Mouse (Mus musculus): ENCODE results near the gene Traf1. TPM values are rescaled to one million over a fixed set of nuclear protein-coding genes. Genes with fewer than 3 reads are reported as not detected.

Traf1 gene
- polyA plus RNA-seq, 1 experiment from 2014 or later: 0.76 TPM

GRCm38 (mm10) chr2:34954344-34954743 lies 7.2 kb downstream of the Traf1 start:
- Histone ChIP-seq H3K4me1 (ENCODE audit: control insufficient read depth, insufficient read depth, low read length) (no peaks in the 10 kb centered on the region), H3K9ac (ENCODE audit: low read length) (no peak overlapping the region), H3K27ac (ENCODE audit: low read depth, low read length) (no peak overlapping the region), H3K4me2 (ENCODE audit: low read length) (no peak overlapping the region), H3K4me3 (ENCODE audit: low read depth, low read length) (no peak overlapping the region), H3K9me3 (replicated peaks; ENCODE audit: control insufficient read depth, low read length) (no peaks in the 10 kb centered on the region), H3K27me3 (replicated peaks; ENCODE audit: control insufficient read depth, insufficient read depth, low read length) (no peaks in the 10 kb centered on the region), H3K36me3 (ENCODE audit: control insufficient read depth, insufficient read depth, low read length) (no peaks in the 10 kb centered on the region)
- no peak for ATAC-seq
- no peak for DNase-seq (ENCODE audit: low spot score)

GRCm38 (mm10) chr2:34953547-34954116 lies 7.9 kb downstream of the Traf1 start:
- H3K9ac ChIP-seq (ENCODE audit: low read length): no peak overlapping the region
- no peaks in the 10 kb centered on the region for H3K27me3 ChIP-seq (replicated peaks; ENCODE audit: control insufficient read depth, insufficient read depth, low read length)
- no peaks in the 10 kb centered on the region for H3K4me1 ChIP-seq (ENCODE audit: control insufficient read depth, insufficient read depth, low read length)
- H3K4me3 ChIP-seq (ENCODE audit: low read depth, low read length): no peak overlapping the region
- no peak overlapping the region for H3K27ac ChIP-seq (ENCODE audit: low read depth, low read length)
- DNase-seq (ENCODE audit: low spot score): no peak
- H3K36me3 ChIP-seq (ENCODE audit: control insufficient read depth, insufficient read depth, low read length): no peaks in the 10 kb centered on the region
- no peak for ATAC-seq
- 75% methylated on average over 2 of the region's 2 CpGs for WGBS
- H3K4me2 ChIP-seq (ENCODE audit: low read length): no peak overlapping the region
- no peaks in the 10 kb centered on the region for H3K9me3 ChIP-seq (replicated peaks; ENCODE audit: control insufficient read depth, low read length)

GRCm38 (mm10) chr2:34953018-34953417 lies 8.6 kb downstream of the Traf1 start:
- 61% methylated on average over 4 of the region's 4 CpGs for WGBS
- Histone ChIP-seq H3K4me1 (ENCODE audit: control insufficient read depth, insufficient read depth, low read length) (no peaks in the 10 kb centered on the region), H3K4me3 (ENCODE audit: low read depth, low read length) (no peak overlapping the region), H3K4me2 (ENCODE audit: low read length) (no peak overlapping the region), H3K27me3 (replicated peaks; ENCODE audit: control insufficient read depth, insufficient read depth, low read length) (no peaks in the 10 kb centered on the region), H3K36me3 (ENCODE audit: control insufficient read depth, insufficient read depth, low read length) (no peaks in the 10 kb centered on the region), H3K27ac (ENCODE audit: low read depth, low read length) (no peak overlapping the region), H3K9ac (ENCODE audit: low read length) (no peak overlapping the region), H3K9me3 (replicated peaks; ENCODE audit: control insufficient read depth, low read length) (no peaks in the 10 kb centered on the region)
- no peak for DNase-seq (ENCODE audit: low spot score)
- ATAC-seq: no peak

- Histone ChIP-seq H3K4me3 (ENCODE audit: low read depth, low read length) (no peak overlapping the region), H3K36me3 (ENCODE audit: control insufficient read depth, insufficient read depth, low read length) (no peaks in the 10 kb centered on the region), H3K9ac (ENCODE audit: low read length) (no peak overlapping the region), H3K27ac (ENCODE audit: low read depth, low read length) (no peak overlapping the region), H3K27me3 (replicated peaks; ENCODE audit: control insufficient read depth, insufficient read depth, low read length) (no peaks in the 10 kb centered on the region), H3K4me2 (ENCODE audit: low read length) (no peak overlapping the region), H3K4me1 (ENCODE audit: control insufficient read depth, insufficient read depth, low read length) (no peaks in the 10 kb centered on the region), H3K9me3 (replicated peaks; ENCODE audit: control insufficient read depth, low read length) (no peaks in the 10 kb centered on the region)
- ATAC-seq (no peak), DNase-seq (ENCODE audit: low spot score) (no peak)
These were observed 10.1 kb downstream of the Traf1 start for GRCm38 (mm10) chr2:34951469-34951868.

- Histone ChIP-seq H3K36me3 (ENCODE audit: control insufficient read depth, insufficient read depth, low read length) (no peaks in the 10 kb centered on the region), H3K9me3 (replicated peaks; ENCODE audit: control insufficient read depth, low read length) (no peaks in the 10 kb centered on the region), H3K27ac (ENCODE audit: low read depth, low read length) (no peak overlapping the region), H3K4me3 (ENCODE audit: low read depth, low read length) (no peak overlapping the region), H3K4me1 (ENCODE audit: control insufficient read depth, insufficient read depth, low read length) (no peaks in the 10 kb centered on the region), H3K4me2 (ENCODE audit: low read length) (no peak overlapping the region), H3K27me3 (replicated peaks; ENCODE audit: control insufficient read depth, insufficient read depth, low read length) (no peaks in the 10 kb centered on the region), H3K9ac (ENCODE audit: low read length) (no peak overlapping the region)
- DNase-seq (ENCODE audit: low spot score) (no peak), ATAC-seq (no peak)
- WGBS: 14% methylated on average over 2 of the region's 2 CpGs
These were observed 12.9 kb downstream of the Traf1 start for GRCm38 (mm10) chr2:34948622-34949021.

- H3K9me3 ChIP-seq (replicated peaks; ENCODE audit: control insufficient read depth, low read length): no peaks in the 10 kb centered on the region
- no peaks in the 10 kb centered on the region for H3K27me3 ChIP-seq (replicated peaks; ENCODE audit: control insufficient read depth, insufficient read depth, low read length)
- H3K36me3 ChIP-seq (ENCODE audit: control insufficient read depth, insufficient read depth, low read length): no peaks in the 10 kb centered on the region
- no peak for ATAC-seq
- no peak overlapping the region for H3K9ac ChIP-seq (ENCODE audit: low read length)
- WGBS: 44% methylated on average over 4 of the region's 4 CpGs
- no peaks in the 10 kb centered on the region for H3K4me1 ChIP-seq (ENCODE audit: control insufficient read depth, insufficient read depth, low read length)
- no peak overlapping the region for H3K4me2 ChIP-seq (ENCODE audit: low read length)
- DNase-seq (ENCODE audit: low spot score): no peak
- H3K4me3 ChIP-seq (ENCODE audit: low read depth, low read length): no peak overlapping the region
- no peak overlapping the region for H3K27ac ChIP-seq (ENCODE audit: low read depth, low read length)
These were observed 15.5 kb downstream of the Traf1 start for GRCm38 (mm10) chr2:34946046-34946445.

- DNase-seq (ENCODE audit: low spot score) (no peak), ATAC-seq (no peak)
- H3K36me3 ChIP-seq (ENCODE audit: control insufficient read depth, insufficient read depth, low read length): no peaks in the 10 kb centered on the region
- no peaks in the 10 kb centered on the region for H3K27me3 ChIP-seq (replicated peaks; ENCODE audit: control insufficient read depth, insufficient read depth, low read length)
- no peaks in the 10 kb centered on the region for H3K4me1 ChIP-seq (ENCODE audit: control insufficient read depth, insufficient read depth, low read length)
- H3K4me3 ChIP-seq (ENCODE audit: low read depth, low read length): no peak overlapping the region
- WGBS: 80% methylated on average over 4 of the region's 4 CpGs
- no peaks in the 10 kb centered on the region for H3K9me3 ChIP-seq (replicated peaks; ENCODE audit: control insufficient read depth, low read length)
- H3K9ac ChIP-seq (ENCODE audit: low read length): no peak overlapping the region
- H3K27ac ChIP-seq (ENCODE audit: low read depth, low read length): no peak overlapping the region
- H3K4me2 ChIP-seq (ENCODE audit: low read length): no peak overlapping the region
These were observed 16.0 kb downstream of the Traf1 start for GRCm38 (mm10) chr2:34945580-34945979.

GRCm38 (mm10) chr2:34944761-34945160 lies 16.8 kb downstream of the Traf1 start:
- Histone ChIP-seq H3K36me3 (ENCODE audit: control insufficient read depth, insufficient read depth, low read length) (no peaks in the 10 kb centered on the region), H3K9ac (ENCODE audit: low read length) (no peak overlapping the region), H3K4me3 (ENCODE audit: low read depth, low read length) (no peak overlapping the region), H3K4me1 (ENCODE audit: control insufficient read depth, insufficient read depth, low read length) (no peaks in the 10 kb centered on the region), H3K4me2 (ENCODE audit: low read length) (no peak overlapping the region), H3K27me3 (replicated peaks; ENCODE audit: control insufficient read depth, insufficient read depth, low read length) (no peaks in the 10 kb centered on the region), H3K27ac (ENCODE audit: low read depth, low read length) (no peak overlapping the region), H3K9me3 (replicated peaks; ENCODE audit: control insufficient read depth, low read length) (no peaks in the 10 kb centered on the region)
- 29% methylated on average over 8 of the region's 8 CpGs for WGBS
- ATAC-seq: no peak
- DNase-seq (ENCODE audit: low spot score): no peak

- Histone ChIP-seq H3K27me3 (replicated peaks; ENCODE audit: control insufficient read depth, insufficient read depth, low read length) (no peaks in the 10 kb centered on the region), H3K27ac (ENCODE audit: low read depth, low read length) (no peak overlapping the region), H3K36me3 (ENCODE audit: control insufficient read depth, insufficient read depth, low read length) (no peaks in the 10 kb centered on the region), H3K9me3 (replicated peaks; ENCODE audit: control insufficient read depth, low read length) (no peaks in the 10 kb centered on the region), H3K4me2 (ENCODE audit: low read length) (no peak overlapping the region), H3K9ac (ENCODE audit: low read length) (no peak overlapping the region), H3K4me3 (ENCODE audit: low read depth, low read length) (no peak overlapping the region), H3K4me1 (ENCODE audit: control insufficient read depth, insufficient read depth, low read length) (no peaks in the 10 kb centered on the region)
- no peak for ATAC-seq
- 80% methylated on average over 13 of the region's 13 CpGs for WGBS
- DNase-seq (ENCODE audit: low spot score): no peak
These were observed 17.9 kb downstream of the Traf1 start for GRCm38 (mm10) chr2:34943556-34944120.

Measured in forebrain, embryonic 14.5 days (tissue).